Mouse (Mus musculus): ENCODE data around the gene Gm44596. TPM values are rescaled to one million over a fixed set of nuclear protein-coding genes. Genes with fewer than 3 reads are reported as not detected.

Gene Gm44596
- polyA plus RNA-seq, 1 experiment from 2014 or later: not detected

GRCm38 (mm10) chr6:128383752-128384151, 8.4 kb downstream of the Gm44596 start:
- no peak overlapping the region for H3K4me2 ChIP-seq
- no peaks in the 10 kb centered on the region for H3K27me3 ChIP-seq (replicated peaks)
- WGBS: 80% methylated on average over 7 of the region's 7 CpGs
- no peaks in the 10 kb centered on the region for H3K4me1 ChIP-seq
- no peak for ATAC-seq (ENCODE audit: extremely low read depth, insufficient number of reproducible peaks, low FRiP score, low TSS enrichment)
- H3K4me3 ChIP-seq: no peak overlapping the region
- H3K36me3 ChIP-seq: no peaks in the 10 kb centered on the region
- no peaks in the 10 kb centered on the region for H3K9me3 ChIP-seq
- H3K9ac ChIP-seq: no peak overlapping the region
- H3K27ac ChIP-seq (replicated peaks): no peak overlapping the region

GRCm38 (mm10) chr6:128385026-128385425, 9.7 kb downstream of the Gm44596 start:
- no peaks in the 10 kb centered on the region for H3K9me3 ChIP-seq
- H3K9ac ChIP-seq: no peak overlapping the region
- H3K36me3 ChIP-seq: no peaks in the 10 kb centered on the region
- H3K4me1 ChIP-seq: no peaks in the 10 kb centered on the region
- no peak for ATAC-seq (ENCODE audit: extremely low read depth, insufficient number of reproducible peaks, low FRiP score, low TSS enrichment)
- no peaks in the 10 kb centered on the region for H3K27me3 ChIP-seq (replicated peaks)
- no peak overlapping the region for H3K4me3 ChIP-seq
- H3K27ac ChIP-seq (replicated peaks): no peak overlapping the region
- 70% methylated on average over 1 of the region's 1 CpGs for WGBS
- H3K4me2 ChIP-seq: no peak overlapping the region

- Histone ChIP-seq H3K27ac (replicated peaks) (no peak overlapping the region), H3K27me3 (replicated peaks) (no peaks in the 10 kb centered on the region), H3K4me1 (no peaks in the 10 kb centered on the region), H3K36me3 (no peaks in the 10 kb centered on the region), H3K9me3 (no peaks in the 10 kb centered on the region), H3K4me3 (no peak overlapping the region), H3K9ac (no peak overlapping the region), H3K4me2 (no peak overlapping the region)
- no peak for ATAC-seq (ENCODE audit: extremely low read depth, insufficient number of reproducible peaks, low FRiP score, low TSS enrichment)
- WGBS: 82% methylated on average over 1 of the region's 1 CpGs
These were observed 13.9 kb downstream of the Gm44596 start for GRCm38 (mm10) chr6:128389185-128389584.

- no peak for ATAC-seq (ENCODE audit: extremely low read depth, insufficient number of reproducible peaks, low FRiP score, low TSS enrichment)
- H3K4me3 ChIP-seq: no peak overlapping the region
- H3K36me3 ChIP-seq: no peaks in the 10 kb centered on the region
- no peak overlapping the region for H3K27ac ChIP-seq (replicated peaks)
- H3K9me3 ChIP-seq: no peaks in the 10 kb centered on the region
- no peak overlapping the region for H3K9ac ChIP-seq
- H3K4me2 ChIP-seq: no peak overlapping the region
- WGBS: 43% methylated on average over 1 of the region's 1 CpGs
- no peaks in the 10 kb centered on the region for H3K27me3 ChIP-seq (replicated peaks)
- H3K4me1 ChIP-seq: no peaks in the 10 kb centered on the region
These were observed 15.4 kb downstream of the Gm44596 start for GRCm38 (mm10) chr6:128390683-128391082.

GRCm38 (mm10) chr6:128397574-128398261, 22.4 kb downstream of the Gm44596 start:
- H3K4me1 ChIP-seq: peaks cover 15% of the 10 kb centered on the region
- 71% methylated on average over 7 of the region's 7 CpGs for WGBS
- no peak overlapping the region for H3K9ac ChIP-seq
- H3K36me3 ChIP-seq: no peaks in the 10 kb centered on the region
- H3K27me3 ChIP-seq (replicated peaks): no peaks in the 10 kb centered on the region
- H3K27ac ChIP-seq (replicated peaks): no peak overlapping the region
- no peak overlapping the region for H3K4me3 ChIP-seq
- H3K9me3 ChIP-seq: no peaks in the 10 kb centered on the region
- ATAC-seq (ENCODE audit: extremely low read depth, insufficient number of reproducible peaks, low FRiP score, low TSS enrichment): no peak
- no peak overlapping the region for H3K4me2 ChIP-seq

GRCm38 (mm10) chr6:128398996-128399395, 23.7 kb downstream of the Gm44596 start, which contains the start of gene Nrip2:
TSS of gene Nrip2 (plus strand) at chr6:128399296.
- Histone ChIP-seq H3K9me3 (no peaks in the 10 kb centered on the region), H3K4me2 (peak within 1 kb of the TSS; percentile 64), H3K36me3 (no peaks in the 10 kb centered on the region), H3K9ac (peak within 1 kb of the TSS; percentile 69), H3K27ac (replicated peaks) (peak within 1 kb of the TSS; percentile 38; the same call in 1 of the 2 replicates), H3K27me3 (replicated peaks) (no peaks in the 10 kb centered on the region), H3K4me1 (peaks cover 15% of the 10 kb centered on the region), H3K4me3 (peak within 1 kb of the TSS; percentile 37)
- ATAC-seq (ENCODE audit: extremely low read depth, insufficient number of reproducible peaks, low FRiP score, low TSS enrichment): no peak
- WGBS: 60% methylated on average over 3 of the region's 3 CpGs

- no peaks in the 10 kb centered on the region for H3K27me3 ChIP-seq (replicated peaks)
- H3K9ac ChIP-seq: peak overlapping the region; percentile 69
- H3K27ac ChIP-seq (replicated peaks): peak overlapping the region; percentile 38; the same call in 1 of the 2 replicates
- no peaks in the 10 kb centered on the region for H3K36me3 ChIP-seq
- peaks cover 18% of the 10 kb centered on the region for H3K4me1 ChIP-seq
- 33% methylated on average over 21 of the region's 21 CpGs for WGBS
- H3K9me3 ChIP-seq: no peaks in the 10 kb centered on the region
- ATAC-seq (ENCODE audit: extremely low read depth, insufficient number of reproducible peaks, low FRiP score, low TSS enrichment): no peak
- H3K4me3 ChIP-seq: peak overlapping the region; percentile 37
- peak overlapping the region; percentile 64 for H3K4me2 ChIP-seq
These were observed 24.3 kb downstream of the Gm44596 start for GRCm38 (mm10) chr6:128399421-128400185.

GRCm38 (mm10) chr6:128404708-128405107, 29.4 kb downstream of the Gm44596 start:
- Histone ChIP-seq H3K27ac (replicated peaks) (no peak overlapping the region; the same call in 1 of the 2 replicates), H3K36me3 (peaks cover 40% of the 10 kb centered on the region), H3K4me2 (no peak overlapping the region), H3K9me3 (no peaks in the 10 kb centered on the region), H3K9ac (no peak overlapping the region), H3K4me3 (no peak overlapping the region), H3K27me3 (replicated peaks) (no peaks in the 10 kb centered on the region), H3K4me1 (peaks cover 15% of the 10 kb centered on the region)
- no peak for ATAC-seq (ENCODE audit: extremely low read depth, insufficient number of reproducible peaks, low FRiP score, low TSS enrichment)
- WGBS: 43% methylated on average over 5 of the region's 5 CpGs

- WGBS: 80% methylated on average over 7 of the region's 7 CpGs
These were observed 33.3 kb downstream of the Gm44596 start for GRCm38 (mm10) chr6:128408544-128409125.

GRCm38 (mm10) chr6:128410305-128410704, 35.0 kb downstream of the Gm44596 start:
- 93% methylated on average over 13 of the region's 13 CpGs for WGBS
- Histone ChIP-seq H3K9me3 (no peaks in the 10 kb centered on the region), H3K4me3 (no peak overlapping the region), H3K4me1 (no peaks in the 10 kb centered on the region), H3K4me2 (no peak overlapping the region), H3K9ac (no peak overlapping the region), H3K27me3 (replicated peaks) (no peaks in the 10 kb centered on the region), H3K36me3 (peaks cover 81% of the 10 kb centered on the region), H3K27ac (replicated peaks) (no peak overlapping the region)
- ATAC-seq (ENCODE audit: extremely low read depth, insufficient number of reproducible peaks, low FRiP score, low TSS enrichment): no peak

More at GRCm38 (mm10) chr6:128408544-128409125, 33.3 kb downstream of the Gm44596 start:
- H3K9me3 ChIP-seq: no peaks in the 10 kb centered on the region
- no peak overlapping the region for H3K9ac ChIP-seq
- no peak overlapping the region for H3K4me3 ChIP-seq
- H3K4me2 ChIP-seq: no peak overlapping the region
- peaks cover 76% of the 10 kb centered on the region for H3K36me3 ChIP-seq
- H3K27me3 ChIP-seq (replicated peaks): no peaks in the 10 kb centered on the region
- no peak overlapping the region for H3K27ac ChIP-seq (replicated peaks)
- H3K4me1 ChIP-seq: peaks cover 5% of the 10 kb centered on the region; the same call in 1 of the 2 replicates
- ATAC-seq (ENCODE audit: extremely low read depth, insufficient number of reproducible peaks, low FRiP score, low TSS enrichment): no peak

- Histone ChIP-seq H3K27ac (replicated peaks) (no peak overlapping the region), H3K9ac (no peak overlapping the region), H3K27me3 (replicated peaks) (no peaks in the 10 kb centered on the region), H3K4me1 (no peaks in the 10 kb centered on the region), H3K4me2 (no peak overlapping the region), H3K36me3 (peaks cover 82% of the 10 kb centered on the region), H3K4me3 (no peak overlapping the region), H3K9me3 (no peaks in the 10 kb centered on the region)
- WGBS: 16% methylated on average over 3 of the region's 3 CpGs
- no peak for ATAC-seq (ENCODE audit: extremely low read depth, insufficient number of reproducible peaks, low FRiP score, low TSS enrichment)
These were observed 35.8 kb downstream of the Gm44596 start for GRCm38 (mm10) chr6:128411115-128411514.

Measured in heart, embryonic 13.5 days (tissue).